Mouse (Mus musculus) ES-Bruce4 (cell line): ENCODE measurements at regions not wholly inside any gene's neighbourhood (a gene's known extent, or its start where the extent isn't known, plus 50 kb on each side); places are given as distances from the start of the nearest gene placed in this dataset.

Experiments used
- CTCF ChIP-seq: IDR thresholded peaks from one replicate; pipeline ENCODE4 v1.8.1; 2011; ENCODE audit warnings: low read depth, low read length
- POLR2A ChIP-seq: IDR thresholded peaks from one replicate; pipeline ENCODE4 v1.8.1; 2011; ENCODE audit warnings: low read length; ENCODE audit not compliant: insufficient read depth

DNA sequence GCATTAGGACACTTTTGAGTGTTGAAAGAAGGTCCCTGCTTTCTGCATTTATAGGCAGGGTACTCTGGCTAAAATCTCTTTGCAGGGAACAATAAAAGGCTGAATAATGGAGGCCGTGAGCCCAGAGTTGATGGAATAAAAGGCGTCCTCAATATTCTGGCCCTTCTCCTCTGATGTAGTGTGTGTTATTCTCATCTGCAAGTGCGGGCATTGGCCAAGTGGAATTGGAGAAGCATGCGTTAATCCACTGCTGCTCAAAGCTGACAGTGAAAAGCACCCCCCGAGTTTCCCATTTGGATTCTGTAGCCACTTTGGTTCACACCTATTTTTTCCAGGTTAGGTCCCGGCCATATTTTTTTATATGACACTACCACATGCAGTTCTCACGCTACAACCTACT, 168.7 kb upstream of the Tbx18 start:
- TF ChIP-seq CTCF (no peak), POLR2A (no peak)
